Mouse (Mus musculus) embryonic facial prominence, embryonic 15.5 days (tissue): Measurements from ENCODE around the gene Ap3b2. TPM values are rescaled to one million over a fixed set of nuclear protein-coding genes. Genes with fewer than 3 reads are reported as not detected.
A peak's percentile ranks its signal among the peaks of the same experiment; 100 is the strongest.
"Not testable (repeated sequence)": the region's sequence is repeated elsewhere in the genome, so short reads cannot be mapped to it uniquely, and the experiment has no call there.

Source experiments
- ATAC-seq: fragments of 200-750 bp; cut with Nextera tagmentation; 2 replicates; pipeline ENCODE4 v1.8.0; 2017; ENCODE audit warnings: low read depth, moderate TSS enrichment; ENCODE audit not compliant: insufficient number of reproducible peaks, low FRiP score, low TSS enrichment
- H3K27ac ChIP-seq: fragments of 300-500 bp; sonication (generic); replicated peaks from 2 replicates; pipeline ENCODE4 v1.5.1; 2015; ENCODE audit warnings: mild to moderate bottlenecking, inconsistent platforms
- H3K27me3 ChIP-seq: fragments of 300-500 bp; sonication (generic); 2 replicates; pipeline ENCODE4 v1.6.1; 2015; ENCODE audit warnings: inconsistent platforms
- H3K36me3 ChIP-seq: fragments of 300-500 bp; sonication (generic); 2 replicates; pipeline ENCODE4 v1.6.1; 2015; ENCODE audit warnings: mild to moderate bottlenecking, inconsistent platforms
- H3K4me1 ChIP-seq: fragments of 300-500 bp; sonication (generic); 2 replicates; pipeline ENCODE4 v1.6.1; 2015; ENCODE audit warnings: inconsistent platforms
- H3K4me2 ChIP-seq: fragments of 300-500 bp; sonication (generic); replicated peaks from 2 replicates; pipeline ENCODE4 v1.6.1; 2015; ENCODE audit warnings: mild to moderate bottlenecking, inconsistent platforms
- H3K4me3 ChIP-seq: fragments of 300-500 bp; sonication (generic); replicated peaks from 2 replicates; pipeline ENCODE4 v1.5.1; 2015; ENCODE audit warnings: mild to moderate bottlenecking, inconsistent platforms
- H3K9ac ChIP-seq: fragments of 300-500 bp; sonication (generic); 2 replicates; pipeline ENCODE4 v1.6.1; 2015; ENCODE audit warnings: inconsistent platforms
- H3K9me3 ChIP-seq: fragments of 300-500 bp; sonication (generic); replicated peaks from 2 replicates; pipeline ENCODE4 v1.6.1; 2016; ENCODE audit warnings: inconsistent platforms
- WGBS: fragments of 180-500 bp; shearing (Covaris S2); methylation state at CpG from one replicate; pipeline ENCODE4 v1.1.7; 2015; 5-methylcytosine and 5-hydroxymethylcytosine counted together
- polyA plus RNA-seq: library from polyadenylated mRNA; unstranded; fragments of >200 nt; fragmentation: Nextera tagmentation; extraction: Ambion mirVana; gene quantifications from 2 replicates; pipeline ENCODE4 v1.2.1, GENCODE M21; 2015

The Ap3b2 gene
- polyA plus RNA-seq, 1 experiment from 2014 or later, result 4.6 TPM

GRCm38 (mm10) chr7:81516154-81517030, 22.7 kb upstream of the Ap3b2 start:
- no peak overlapping the region for H3K27ac ChIP-seq
- no peaks in the 10 kb centered on the region for H3K27me3 ChIP-seq
- H3K9me3 ChIP-seq, result no peaks in the 10 kb centered on the region
- H3K4me2 ChIP-seq, result no peak overlapping the region
- H3K9ac ChIP-seq, result no peak overlapping the region
- no peaks in the 10 kb centered on the region for H3K4me1 ChIP-seq
- no peak for ATAC-seq
- H3K36me3 ChIP-seq, result no peaks in the 10 kb centered on the region
- WGBS, result 72% methylated on average over 6 of the region's 6 CpGs
- no peak overlapping the region for H3K4me3 ChIP-seq

GRCm38 (mm10) chr7:81514906-81515590, 21.3 kb upstream of the Ap3b2 start:
- Histone ChIP-seq H3K27me3 (no peaks in the 10 kb centered on the region), H3K9ac (no peak overlapping the region), H3K9me3 (no peaks in the 10 kb centered on the region), H3K27ac (no peak overlapping the region), H3K36me3 (no peaks in the 10 kb centered on the region), H3K4me3 (no peak overlapping the region), H3K4me2 (no peak overlapping the region), H3K4me1 (no peaks in the 10 kb centered on the region)
- 54% methylated on average over 13 of the region's 13 CpGs for WGBS
- ATAC-seq, result no peak

- H3K4me1 ChIP-seq, result no peaks in the 10 kb centered on the region
- 70% methylated on average over 2 of the region's 2 CpGs for WGBS
These were observed 7.3 kb upstream of the Ap3b2 start for GRCm38 (mm10) chr7:81501050-81501449.

GRCm38 (mm10) chr7:81498181-81498580, 4.5 kb upstream of the Ap3b2 start, which contains the start of gene BC048679:
TSS of gene BC048679 (minus strand) at chr7:81498281.
- Histone ChIP-seq H3K4me1 (peaks cover 8% of the 10 kb centered on the region), H3K4me3 (no peak within 1 kb of the TSS), H3K9ac (no peak within 1 kb of the TSS), H3K27ac (no peak within 1 kb of the TSS), H3K36me3 (no peaks in the 10 kb centered on the region), H3K4me2 (no peak within 1 kb of the TSS), H3K27me3 (peaks cover 39% of the 10 kb centered on the region), H3K9me3 (no peaks in the 10 kb centered on the region)
- ATAC-seq, result no peak
- 54% methylated on average over 7 of the region's 7 CpGs for WGBS

More at GRCm38 (mm10) chr7:81501050-81501449, 7.3 kb upstream of the Ap3b2 start:
- H3K9me3 ChIP-seq, result no peaks in the 10 kb centered on the region
- H3K9ac ChIP-seq, result no peak overlapping the region
- no peak overlapping the region for H3K4me3 ChIP-seq
- no peaks in the 10 kb centered on the region for H3K36me3 ChIP-seq
- H3K27ac ChIP-seq, result no peak overlapping the region
- H3K4me2 ChIP-seq, result no peak overlapping the region
- H3K27me3 ChIP-seq, result peaks cover 14% of the 10 kb centered on the region
- ATAC-seq, result no peak

- H3K27me3 ChIP-seq, result peaks cover 47% of the 10 kb centered on the region
- ATAC-seq, result no peak
- no peak overlapping the region for H3K9ac ChIP-seq
- H3K4me1 ChIP-seq, result peaks cover 11% of the 10 kb centered on the region
- H3K27ac ChIP-seq, result no peak overlapping the region
- no peaks in the 10 kb centered on the region for H3K9me3 ChIP-seq
- H3K36me3 ChIP-seq, result no peaks in the 10 kb centered on the region
- no peak overlapping the region for H3K4me3 ChIP-seq
- H3K4me2 ChIP-seq, result no peak overlapping the region
- 31% methylated on average over 6 of the region's 6 CpGs for WGBS
These were observed 3.4 kb upstream of the Ap3b2 start for GRCm38 (mm10) chr7:81497171-81497570.

- H3K27me3 ChIP-seq, result peaks cover 39% of the 10 kb centered on the region
- H3K9me3 ChIP-seq, result no peaks in the 10 kb centered on the region
- no peak overlapping the region for H3K4me3 ChIP-seq
- WGBS, result 47% methylated on average over 9 of the region's 9 CpGs
- no peak overlapping the region for H3K9ac ChIP-seq
- no peak for ATAC-seq
- no peak overlapping the region for H3K27ac ChIP-seq
- H3K4me1 ChIP-seq, result peaks cover 11% of the 10 kb centered on the region
- H3K36me3 ChIP-seq, result no peaks in the 10 kb centered on the region
- peak overlapping the region; percentile 92 for H3K4me2 ChIP-seq
These were observed 1.1 kb downstream of the Ap3b2 start for GRCm38 (mm10) chr7:81492628-81493027.

- Histone ChIP-seq H3K36me3 (no peaks in the 10 kb centered on the region), H3K4me1 (peaks cover 11% of the 10 kb centered on the region), H3K9me3 (no peaks in the 10 kb centered on the region), H3K27ac (no peak overlapping the region), H3K4me2 (no peak overlapping the region), H3K9ac (no peak overlapping the region), H3K27me3 (peaks cover 21% of the 10 kb centered on the region), H3K4me3 (no peak overlapping the region)
- WGBS, result 9% methylated on average over 9 of the region's 9 CpGs
- no peak for ATAC-seq
These were observed 4.1 kb downstream of the Ap3b2 start for GRCm38 (mm10) chr7:81489649-81490048.

- ATAC-seq, result no peak
- WGBS, result 2% methylated on average over 8 of the region's 8 CpGs
These were observed 12.9 kb downstream of the Ap3b2 start for GRCm38 (mm10) chr7:81480800-81481199.

GRCm38 (mm10) chr7:81479531-81480090, 14.1 kb downstream of the Ap3b2 start:
- Histone ChIP-seq H3K4me2 (no peak overlapping the region), H3K36me3 (no peaks in the 10 kb centered on the region), H3K4me3 (no peak overlapping the region), H3K27ac (no peak overlapping the region), H3K9me3 (no peaks in the 10 kb centered on the region), H3K9ac (no peak overlapping the region), H3K4me1 (peaks cover 6% of the 10 kb centered on the region; the same call in 1 of the 2 replicates), H3K27me3 (peaks cover 22% of the 10 kb centered on the region)
- ATAC-seq, result no peak
- WGBS, result 30% methylated on average over 3 of the region's 3 CpGs

More at GRCm38 (mm10) chr7:81480800-81481199, 12.9 kb downstream of the Ap3b2 start:
- H3K4me3 ChIP-seq, result no peak overlapping the region
- H3K4me2 ChIP-seq, result no peak overlapping the region
- H3K9me3 ChIP-seq, result no peaks in the 10 kb centered on the region
- peaks cover 22% of the 10 kb centered on the region for H3K27me3 ChIP-seq
- peaks cover 6% of the 10 kb centered on the region; the same call in 1 of the 2 replicates for H3K4me1 ChIP-seq
- H3K9ac ChIP-seq, result no peak overlapping the region
- no peaks in the 10 kb centered on the region for H3K36me3 ChIP-seq
- no peak overlapping the region for H3K27ac ChIP-seq

- H3K4me1 ChIP-seq, H3K4me3 ChIP-seq, H3K9ac ChIP-seq, H3K4me2 ChIP-seq, H3K9me3 ChIP-seq, ATAC-seq, H3K27ac ChIP-seq, H3K36me3 ChIP-seq: not testable (repeated sequence)
- H3K27me3 ChIP-seq, result peaks cover 22% of the 10 kb centered on the region
These were observed 15.5 kb downstream of the Ap3b2 start for GRCm38 (mm10) chr7:81478261-81478660.

GRCm38 (mm10) chr7:81476833-81477232, 16.9 kb downstream of the Ap3b2 start:
- no peak for ATAC-seq
- Histone ChIP-seq H3K4me2 (peak overlapping the region; percentile 19), H3K4me1 (peaks cover 6% of the 10 kb centered on the region; the same call in 1 of the 2 replicates), H3K9me3 (no peaks in the 10 kb centered on the region), H3K4me3 (0 out of 2 replicates have a peak overlapping the region, but pooled peaks have one; percentile 7), H3K9ac (no peak overlapping the region), H3K27ac (no peak overlapping the region), H3K36me3 (no peaks in the 10 kb centered on the region), H3K27me3 (peaks cover 22% of the 10 kb centered on the region)
- WGBS, result 3% methylated on average over 24 of the region's 24 CpGs
